Mouse (Mus musculus): ENCODE data around the gene Lag3.

GRCm38 (mm10) chr6:124901851-124902250 lies 9.7 kb downstream of the Lag3 start:
- no peak for TF ChIP-seq POLR2A (IDR thresholded peaks at IDR 0.05; ENCODE audit: insufficient read depth, low read depth, low read length)
- TF ChIP-seq CTCF (IDR thresholded peaks at IDR 0.05) = no peak
- no peak for TF ChIP-seq EP300 (IDR thresholded peaks at IDR 0.05; ENCODE audit: insufficient read depth, low read depth, low read length)
